Mouse (Mus musculus) gastrocnemius, adult 18-20 months (tissue): ENCODE results near the gene Itprip. TPM values are rescaled to one million over a fixed set of nuclear protein-coding genes. Genes with fewer than 3 reads are reported as not detected.
"Not testable (repeated sequence)": the region's sequence is repeated elsewhere in the genome, so short reads cannot be mapped to it uniquely, and the experiment has no call there.

ENCODE experiments used
- DNase-seq: peaks from one replicate; pipeline ENCODE4 v3.0.0; 2021; ENCODE audit warnings: low spot score
- microRNA-seq: library from miRNA; unstranded; fragments of <30 nt; microRNA quantifications from one replicate; pipeline ENCODE4 v1.2.0, GENCODE M21; 2021
- total RNA-seq, 2 experiments: library from RNA; stranded (reverse); gene quantifications; 2 replicates each; pipeline ENCODE4 v1.2.3; 2021

Gene Itprip
- total RNA-seq, 2 experiments from 2014 or later = 0.50 to 0.90 TPM

- DNase-seq = peak; percentile 16
These were observed 64.9 kb downstream of the Itprip start for GRCm38 (mm10) chr19:47853951-47854795.

DNA sequence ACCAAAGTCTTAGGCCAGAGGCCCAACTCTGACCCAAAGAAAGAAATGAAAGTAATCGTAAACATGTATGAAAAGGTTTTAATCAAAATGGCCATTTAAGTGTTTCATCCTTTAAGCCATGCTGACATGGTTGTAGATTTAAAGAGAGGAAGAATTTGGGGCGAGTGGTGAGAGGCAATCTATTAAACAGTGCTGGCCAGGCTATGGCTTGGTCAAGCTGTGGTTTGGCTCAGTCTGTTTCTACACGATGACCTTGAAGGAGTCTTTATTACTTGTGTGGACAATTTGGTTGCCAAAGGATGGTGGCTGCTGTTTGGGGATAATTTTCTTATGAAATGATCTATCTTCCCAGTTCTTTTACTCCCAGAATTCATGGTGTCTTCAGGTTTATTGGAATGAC lies 66.0 kb downstream of the Itprip start:
- DNase-seq = no peak

DNA sequence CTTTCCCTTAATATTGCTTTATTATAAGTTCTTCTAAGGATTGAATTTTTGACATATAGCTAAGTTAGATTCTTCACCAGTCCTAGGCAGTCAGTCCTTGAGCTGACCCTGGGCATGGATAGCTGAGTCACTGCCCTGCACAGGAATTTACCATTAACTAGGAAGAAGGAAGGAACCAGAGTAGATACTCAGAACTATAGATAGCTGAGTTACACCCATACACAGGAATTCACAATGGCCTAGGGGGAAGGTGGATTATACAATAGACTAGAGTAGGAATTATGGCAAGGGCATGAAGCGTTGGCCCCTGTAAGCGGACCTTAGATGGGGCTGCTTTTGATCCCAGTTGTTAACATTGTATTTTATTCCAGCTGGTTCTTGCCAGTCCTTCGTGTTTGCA lies 67.0 kb downstream of the Itprip start:
- not testable (repeated sequence) for DNase-seq

DNA sequence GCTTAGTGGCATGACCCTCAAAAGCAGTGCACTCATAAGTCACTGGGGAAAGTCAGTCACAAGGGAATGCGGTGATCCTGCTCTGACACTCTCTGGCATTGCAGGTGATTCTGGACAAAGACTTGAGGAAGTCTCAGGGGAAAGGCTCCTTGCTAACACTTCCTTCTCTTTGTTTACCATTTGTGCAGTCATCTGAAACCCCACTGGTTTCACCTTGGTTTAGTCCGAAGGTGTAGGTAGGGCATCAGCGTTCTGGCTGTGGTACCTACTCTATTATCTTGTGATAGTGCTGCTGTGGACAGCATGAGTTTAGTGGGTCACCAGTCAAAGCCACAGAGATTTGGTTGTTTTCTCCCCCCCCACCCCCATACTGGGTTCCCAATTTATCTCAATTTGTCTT lies 69.4 kb downstream of the Itprip start:
- DNase-seq = no peak

Small RNA genes lying within 50 kb of the gene (microRNA-seq; reads per million reads assigned to microRNA genes)
- not detected for gene Gm22240

Other genes with a start within 250 kb of the Itprip start
- gene Col17a1, start 227.2 kb downstream of the Itprip start, total RNA-seq = under 1 TPM in 1 of 2 experiments, not detected in 1; 0.11 TPM
- gene Sfr1, start 187.6 kb downstream of the Itprip start, total RNA-seq = 10 to 100 TPM; 74.8 to 79.4 TPM
- gene Gsto1, start 64.3 kb downstream of the Itprip start, total RNA-seq = 10 to 100 TPM; 56.6 to 57.8 TPM
- gene Gsto2, start 53.8 kb downstream of the Itprip start, total RNA-seq = under 1 TPM; 0.25 to 0.66 TPM
- not detected for gene Cfap43, start within 50 bp of the Itprip start, total RNA-seq
- gene Cfap58, start 18.4 kb upstream of the Itprip start, total RNA-seq = not detected